Mouse (Mus musculus): ENCODE data around the gene Ctps.

- TF ChIP-seq POLR2A (IDR thresholded peaks at IDR 0.05; ENCODE audit: insufficient read depth, low read depth, low read length) (no peak), CTCF (IDR thresholded peaks at IDR 0.05; ENCODE audit: insufficient read depth, low read depth, low read length) (no peak)
These were observed 41.9 kb downstream of the Ctps start for GRCm38 (mm10) chr4:120528171-120528570.

All from olfactory bulb, adult 2 months (tissue).